Mouse (Mus musculus): ENCODE data around the gene Elof1.
"Not testable (repeated sequence)": the region's sequence is repeated elsewhere in the genome, so short reads cannot be mapped to it uniquely, and the experiment has no call there.

Elof1 gene

DNA sequence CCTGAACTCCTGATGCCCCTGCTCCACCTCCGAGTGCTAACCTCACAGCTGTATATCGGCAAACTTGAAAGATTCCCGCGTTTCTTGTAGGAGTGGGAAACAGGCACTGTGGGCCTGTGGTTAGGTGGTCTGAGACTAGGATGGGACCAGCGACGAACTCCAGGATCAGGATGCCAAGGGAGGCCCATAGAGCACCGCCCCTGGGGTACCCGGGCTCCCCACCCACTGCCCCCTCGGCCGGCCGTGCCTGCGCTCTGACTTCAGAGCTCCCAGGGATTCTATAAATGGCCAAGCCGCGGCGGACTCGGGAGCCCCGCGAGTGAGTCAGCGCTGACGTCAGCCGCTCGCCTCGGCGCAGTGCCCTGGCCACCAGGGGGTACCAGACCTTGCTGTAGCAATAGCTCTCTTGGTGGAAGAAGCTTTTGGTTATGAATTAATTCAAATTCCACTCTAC lies 21.1 kb downstream of the Elof1 start:
- in situ Hi-C loops (cut with MboI, MseI): no loop called here

DNA sequence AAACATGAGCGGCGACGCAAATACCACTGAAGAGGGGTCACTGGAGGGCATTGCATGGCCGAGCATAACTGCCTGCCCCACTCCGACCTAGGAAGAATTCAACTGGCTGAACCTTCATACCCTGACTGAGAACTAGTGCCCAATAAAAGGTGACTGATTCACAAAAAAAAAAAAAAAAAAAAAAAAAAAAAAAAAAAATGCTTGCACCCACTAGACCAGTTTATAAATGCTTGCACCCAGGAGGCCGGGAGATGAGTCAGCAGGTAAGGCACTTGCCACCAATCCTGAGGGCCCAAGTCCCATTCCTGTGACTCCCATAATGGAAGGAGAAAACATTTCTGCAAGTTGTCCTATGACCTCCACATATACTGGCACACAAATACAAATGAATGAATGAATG lies 24.2 kb downstream of the Elof1 start:
- in situ Hi-C loops (cut with MboI, MseI): no loop called here

DNA sequence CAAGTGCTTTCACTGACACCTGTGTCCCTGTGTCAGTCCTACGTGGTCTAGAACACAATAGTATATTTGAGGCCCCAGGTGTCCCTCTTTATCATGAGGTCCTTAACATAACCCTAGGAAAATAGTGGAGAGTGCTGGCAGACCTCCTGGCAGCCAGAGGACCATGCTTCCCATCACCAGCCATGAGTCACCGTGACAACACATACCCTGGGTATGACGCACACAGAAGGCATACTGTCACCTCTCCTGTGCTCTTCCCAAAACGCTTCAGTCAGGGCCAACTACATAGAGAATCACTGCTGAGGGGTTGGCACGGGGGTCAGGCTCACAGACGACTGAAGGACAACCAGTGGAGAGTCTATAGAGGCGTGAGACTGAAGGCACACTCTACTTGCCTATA lies 27.0 kb downstream of the Elof1 start:
- in situ Hi-C loops (cut with MboI, MseI): no loop called here

DNA sequence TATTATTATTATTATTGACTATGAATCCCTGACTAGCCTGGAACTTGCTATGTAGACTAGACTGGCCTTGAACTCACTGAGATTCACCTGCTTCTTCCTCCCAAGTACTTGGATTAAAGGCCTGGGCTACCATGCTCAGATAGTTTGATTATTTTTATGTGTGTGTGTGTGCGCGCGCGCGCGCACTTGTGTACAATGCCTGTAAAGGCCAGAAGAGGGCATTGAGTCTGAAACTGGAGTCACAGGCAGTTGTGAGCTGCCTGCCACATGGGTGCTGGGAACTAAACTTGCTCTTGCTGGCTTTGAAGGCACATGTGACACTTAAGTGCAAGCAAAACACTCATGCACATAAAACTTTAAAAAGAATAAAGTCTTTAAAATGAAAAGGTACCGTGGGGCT lies 27.7 kb downstream of the Elof1 start:
- in situ Hi-C loops (cut with MboI, MseI): no loop called here

DNA sequence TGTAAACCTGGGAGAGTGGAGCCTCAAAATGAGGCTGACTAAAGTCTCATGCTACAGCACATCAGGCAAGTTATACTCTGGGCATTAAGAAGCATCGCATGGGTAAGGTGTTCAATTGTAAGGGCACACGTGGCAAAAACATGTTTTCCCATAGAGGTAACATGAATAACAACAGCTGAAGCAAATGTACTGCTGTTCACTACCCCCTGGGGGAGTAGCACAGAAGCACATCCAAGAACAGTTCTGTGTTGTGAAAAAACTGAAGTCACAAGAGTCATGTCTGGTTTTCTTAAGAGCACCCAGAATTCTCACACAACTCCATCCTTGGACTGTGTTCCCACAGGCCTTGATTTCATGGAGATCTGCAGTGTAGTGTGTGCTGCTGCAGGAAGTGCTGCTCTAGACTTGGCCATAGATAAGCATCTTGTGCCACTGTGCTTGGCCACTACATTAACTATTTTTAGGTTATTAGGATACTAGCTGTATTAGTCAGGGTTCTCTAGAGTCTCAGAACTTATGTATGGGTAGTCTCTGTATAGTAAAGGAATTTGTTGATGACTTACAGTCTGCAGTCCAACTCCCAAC lies 29.8 kb downstream of the Elof1 start:
- in situ Hi-C loops (cut with MboI, MseI): no loop called here

DNA sequence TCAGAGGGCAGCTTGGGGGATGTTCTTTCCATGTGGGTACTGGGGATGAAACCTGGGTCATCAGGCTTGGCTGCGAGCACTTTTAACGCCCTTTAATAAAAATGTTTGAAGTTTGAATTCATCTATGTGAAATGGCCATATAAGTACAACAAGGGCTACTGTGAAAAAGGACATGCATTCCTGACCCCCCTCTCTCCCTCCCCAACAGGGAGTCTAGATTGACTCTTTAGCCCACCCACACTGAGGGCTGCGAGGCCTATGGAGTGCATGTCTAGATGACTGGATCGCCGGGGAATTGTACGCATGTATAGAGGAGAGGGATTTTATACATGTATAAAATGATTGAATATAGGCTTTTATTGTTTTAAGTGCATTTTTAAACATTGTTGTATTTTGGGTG lies 31.0 kb downstream of the Elof1 start:
- in situ Hi-C loops (cut with MboI, MseI): no loop called here

DNA sequence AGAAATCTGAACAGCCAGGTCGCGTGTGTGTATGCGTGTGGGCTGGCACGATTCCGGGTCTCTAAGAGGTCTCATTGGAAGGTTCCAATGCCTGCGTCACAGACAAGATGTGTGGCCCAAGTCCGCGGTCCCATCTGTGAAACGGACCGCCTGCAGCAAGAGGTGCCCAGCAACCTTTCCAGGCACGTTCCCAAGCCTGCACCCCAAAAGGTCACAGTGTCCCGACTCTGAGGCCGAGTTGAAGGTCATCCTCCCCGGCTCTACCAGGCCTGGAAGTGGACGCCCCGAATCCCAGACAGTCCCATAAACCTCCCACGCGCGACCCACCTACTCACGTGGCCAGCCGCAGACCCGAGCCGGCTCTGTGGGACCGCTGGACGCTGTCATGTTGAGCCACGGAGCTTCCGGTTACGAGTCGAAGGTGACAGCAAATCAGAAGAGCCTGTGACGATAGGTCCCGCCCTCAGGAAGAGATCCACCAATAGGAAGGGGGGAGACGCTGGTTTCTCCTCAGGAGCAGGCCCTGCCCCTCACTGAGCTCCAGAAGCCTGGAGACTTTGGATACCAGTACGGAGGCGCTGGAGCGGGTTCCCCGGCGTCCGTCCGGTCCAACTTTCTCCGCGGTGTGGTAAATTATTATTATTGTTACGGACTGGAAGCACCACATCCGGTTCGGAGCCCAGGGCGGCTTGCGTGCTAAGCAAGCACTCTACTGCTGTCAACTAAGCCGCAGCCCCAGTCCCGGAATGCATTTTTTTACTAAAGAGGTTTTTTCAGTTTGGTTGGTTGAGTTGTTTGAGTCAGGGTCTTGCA lies 31.7 kb downstream of the Elof1 start, which contains the start of gene Ecsit:
Gene Ecsit (minus strand): TSS at position 417 of the 813 bp plus-strand sequence.
- in situ Hi-C loops (cut with MboI, MseI): no loop called here

DNA sequence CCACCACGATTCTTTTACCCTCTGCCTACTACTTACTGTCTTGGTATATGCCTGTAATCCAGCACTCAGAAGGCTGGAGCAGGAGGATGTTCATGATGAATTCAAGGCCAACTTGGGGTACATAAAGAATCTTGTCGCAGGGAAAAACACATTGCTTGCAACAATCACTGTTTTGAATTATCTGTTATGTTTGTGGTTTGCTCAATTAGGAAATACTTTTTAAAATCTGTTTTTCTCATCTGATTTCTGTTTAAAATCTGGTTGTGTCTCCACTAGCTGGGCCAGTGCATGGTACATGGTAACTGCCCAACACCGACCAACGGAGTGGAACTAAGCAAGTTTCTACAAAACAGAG lies 32.3 kb downstream of the Elof1 start:
- in situ Hi-C loops (cut with MboI, MseI): no loop called here

DNA sequence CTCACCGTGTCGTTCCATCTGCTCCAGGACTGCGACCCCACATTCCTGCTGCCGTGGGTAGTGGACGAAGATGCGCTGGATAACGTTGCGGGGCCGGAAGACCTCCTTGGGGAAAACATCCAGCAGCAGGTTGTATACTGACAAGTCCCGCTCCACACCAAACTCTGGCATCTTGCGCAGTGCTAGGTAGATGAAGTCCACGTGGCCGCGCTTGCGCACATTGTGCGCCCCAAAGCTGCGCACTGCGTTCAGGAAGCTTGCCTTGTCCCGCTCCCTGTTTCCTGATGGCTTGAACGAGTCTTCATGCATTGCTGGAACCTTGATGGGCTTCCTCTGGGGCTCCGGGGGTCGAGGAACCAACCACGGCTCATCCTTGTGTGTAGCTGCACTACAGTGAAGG lies 40.7 kb downstream of the Elof1 start:
- in situ Hi-C loops (cut with MboI, MseI): no loop called here

DNA sequence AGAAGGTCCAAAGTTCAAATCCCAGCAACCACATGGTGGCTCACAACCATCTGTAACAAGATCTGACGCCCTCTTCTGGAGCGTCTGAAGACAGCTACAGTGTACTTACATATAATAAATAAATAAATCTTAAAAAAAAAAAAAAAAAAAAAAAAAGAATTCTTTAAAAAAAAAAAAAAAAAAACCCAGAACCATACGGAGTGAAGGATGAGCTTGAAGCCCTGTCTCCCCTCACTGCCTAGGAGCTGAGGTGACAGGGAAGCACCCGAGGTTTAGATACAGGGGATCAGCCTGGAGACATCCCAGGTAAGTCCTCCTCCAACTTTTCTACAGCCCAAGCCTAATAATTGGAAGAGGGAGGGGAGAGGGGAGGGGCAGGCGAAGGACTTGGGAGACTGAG lies 41.2 kb downstream of the Elof1 start:
- in situ Hi-C loops (cut with MboI, MseI): not testable (repeated sequence)

DNA sequence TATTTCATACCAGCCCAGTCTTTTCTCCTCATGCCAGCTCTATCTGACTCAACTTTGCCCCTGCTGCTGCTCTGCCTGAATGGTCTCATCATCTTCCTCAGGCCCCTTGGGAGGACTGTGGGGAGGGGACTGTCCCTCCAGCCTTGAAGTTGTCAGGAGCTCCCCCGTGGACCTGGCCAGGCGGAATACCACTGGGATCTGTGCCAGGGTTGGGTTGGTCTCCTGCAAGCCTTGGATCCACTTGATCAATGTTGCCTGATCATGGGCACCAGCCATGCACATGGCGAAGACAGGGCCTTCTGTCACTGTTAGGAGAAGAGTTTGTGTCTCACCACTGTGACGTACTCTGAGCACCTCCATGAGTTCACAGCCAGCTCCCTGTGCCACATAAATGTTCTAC lies 44.7 kb downstream of the Elof1 start:
- in situ Hi-C loops (cut with MboI, MseI): no loop called here

DNA sequence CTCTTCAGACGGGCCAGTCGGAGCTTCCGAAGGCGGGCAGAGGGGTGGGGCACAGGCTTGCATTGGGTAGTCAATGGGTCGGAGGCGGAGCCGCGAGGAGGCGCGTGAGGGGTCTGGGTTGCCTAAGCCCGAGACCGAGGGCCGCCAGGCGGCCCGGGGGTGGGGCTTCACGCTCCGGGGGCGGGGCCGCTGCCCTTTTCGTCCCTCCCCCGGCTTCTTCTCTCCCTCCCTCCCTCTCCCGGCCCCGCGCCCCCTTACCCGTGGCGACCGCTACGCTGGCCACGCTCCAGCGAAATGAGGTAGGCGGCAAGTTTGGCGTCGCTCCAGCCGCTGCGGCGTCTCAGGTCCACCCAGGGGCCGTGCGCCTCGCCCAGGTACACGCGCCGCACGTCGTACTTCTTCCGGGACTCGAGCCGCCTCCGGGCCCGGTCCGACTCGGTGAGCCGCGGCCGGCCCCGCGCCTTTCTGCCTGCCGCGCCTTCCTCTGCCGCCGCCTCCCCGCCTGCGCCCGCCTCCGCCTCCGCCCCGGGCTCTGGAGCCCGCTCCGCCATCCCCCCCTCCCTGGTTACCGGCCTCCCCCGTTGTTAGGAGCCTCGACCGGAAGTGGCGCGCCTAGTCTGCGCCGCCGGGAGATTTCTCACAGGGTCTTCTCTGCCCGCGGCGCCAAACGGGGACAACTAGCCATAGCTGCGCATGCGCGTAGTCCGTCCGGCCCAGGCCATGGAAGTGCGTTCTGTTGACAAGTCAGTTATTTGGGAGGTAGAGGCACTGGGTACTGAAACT lies 46.0 kb downstream of the Elof1 start, which contains the start of the genes Gm49318 and Zfp653:
Gene Gm49318 (minus strand): TSS at position 469 of the 783 bp plus-strand sequence.
Gene Zfp653 (minus strand): TSS at position 586 of the 783 bp plus-strand sequence.
- in situ Hi-C loops (cut with MboI, MseI): no loop called here

DNA sequence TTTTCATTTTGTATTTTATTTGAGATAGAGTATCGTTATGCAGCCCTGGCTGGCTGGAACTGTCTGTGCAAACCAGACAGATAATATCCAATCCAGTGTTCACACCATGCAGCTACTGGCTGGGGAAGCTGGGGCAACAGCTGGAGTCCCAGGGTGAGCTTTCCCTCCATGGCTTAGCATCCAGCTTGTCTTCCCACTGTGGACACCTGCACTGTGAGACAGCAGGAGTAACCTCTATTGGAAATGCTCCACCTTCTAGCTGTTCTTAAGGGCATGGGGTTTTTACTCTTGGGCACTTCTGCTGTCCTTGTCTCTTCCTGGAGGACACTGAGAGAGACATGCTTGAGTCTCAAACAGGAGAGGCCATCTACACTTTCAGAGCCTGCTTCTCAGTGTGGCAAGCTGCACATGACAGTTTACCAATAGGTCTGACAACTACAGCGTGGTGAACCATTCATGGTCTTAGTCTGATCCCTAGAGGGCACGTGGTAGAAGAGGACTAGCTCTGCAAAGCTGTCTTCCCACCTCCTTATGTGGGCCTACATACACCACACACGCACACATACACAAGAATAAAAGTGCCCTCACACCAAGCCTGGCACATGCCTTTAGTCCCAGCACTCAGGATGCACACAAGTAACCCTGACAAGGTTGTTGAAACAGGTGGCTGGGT lies 47.0 kb downstream of the Elof1 start:
- in situ Hi-C loops (cut with MboI, MseI): loop anchor here (5.0 kb wide), 1 partner anchor 52 kb away; no protein-coding TSS in a partner anchor

DNA sequence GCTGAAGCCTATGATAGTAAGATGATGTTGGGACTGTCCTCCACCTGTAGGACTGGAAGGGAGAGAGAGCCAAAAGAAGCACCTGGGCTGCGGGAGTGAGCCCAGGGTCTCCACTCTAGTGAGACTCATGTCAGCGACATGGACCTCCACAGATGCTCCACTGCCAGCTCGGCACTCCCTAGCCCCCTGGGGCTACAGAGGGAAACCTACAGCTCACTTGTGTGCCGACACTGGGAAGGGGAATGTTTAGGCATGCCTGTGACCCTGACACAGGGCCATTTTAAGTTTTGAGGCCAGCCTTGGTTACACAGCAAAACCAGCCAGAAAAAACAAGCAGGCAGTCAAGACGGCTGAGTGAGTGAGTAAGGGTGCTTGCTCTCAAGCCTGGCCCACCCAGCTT lies 49.8 kb downstream of the Elof1 start:
- in situ Hi-C loops (cut with MboI, MseI): loop anchor here (5.0 kb wide), 1 partner anchor 55 kb away; no protein-coding TSS in a partner anchor

DNA sequence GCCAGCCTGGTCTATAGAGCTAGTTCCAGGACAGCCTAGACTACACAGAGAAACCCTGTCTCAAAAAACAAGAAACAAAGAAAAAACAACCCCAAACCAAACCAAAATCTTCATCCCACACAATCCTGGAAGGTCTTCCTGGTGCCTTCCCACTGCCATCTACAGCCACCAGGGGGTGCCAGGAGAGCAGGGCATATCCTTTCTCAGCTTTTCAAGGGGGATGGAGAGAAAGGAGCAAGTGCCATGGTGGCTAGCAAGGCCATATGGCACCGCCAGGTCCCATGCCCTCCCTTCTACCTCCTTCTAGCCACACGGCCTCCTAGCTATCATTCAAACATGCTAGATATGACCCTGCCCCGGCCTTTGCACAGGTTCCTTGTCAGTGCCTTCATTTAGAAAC lies 50.5 kb downstream of the Elof1 start:
- in situ Hi-C loops (cut with MboI, MseI): loop anchor here (5.0 kb wide), 1 partner anchor 56 kb away; no protein-coding TSS in a partner anchor

DNA sequence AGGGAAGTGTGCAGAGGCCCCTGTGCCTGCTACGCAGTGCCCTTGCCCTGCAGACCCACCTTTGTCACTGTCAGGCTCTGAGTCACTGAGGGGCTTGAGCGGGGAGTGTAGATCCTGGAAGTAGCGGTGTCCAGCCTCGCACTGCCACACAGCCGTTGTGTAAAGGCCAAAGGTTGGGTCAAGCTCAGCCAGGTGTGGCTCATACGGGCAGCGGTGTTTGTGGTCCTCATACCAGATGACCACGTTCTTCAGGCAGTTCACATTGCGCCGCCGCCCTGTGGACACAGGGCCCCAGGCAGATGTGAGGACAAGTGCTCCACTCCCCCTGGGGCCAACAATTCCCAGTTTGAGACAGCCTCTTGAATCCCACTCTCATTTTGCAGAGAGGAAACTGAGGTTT lies 51.3 kb downstream of the Elof1 start:
- in situ Hi-C loops (cut with MboI, MseI): loop anchor here (5.0 kb wide), 1 partner anchor 57 kb away; no protein-coding TSS in a partner anchor

DNA sequence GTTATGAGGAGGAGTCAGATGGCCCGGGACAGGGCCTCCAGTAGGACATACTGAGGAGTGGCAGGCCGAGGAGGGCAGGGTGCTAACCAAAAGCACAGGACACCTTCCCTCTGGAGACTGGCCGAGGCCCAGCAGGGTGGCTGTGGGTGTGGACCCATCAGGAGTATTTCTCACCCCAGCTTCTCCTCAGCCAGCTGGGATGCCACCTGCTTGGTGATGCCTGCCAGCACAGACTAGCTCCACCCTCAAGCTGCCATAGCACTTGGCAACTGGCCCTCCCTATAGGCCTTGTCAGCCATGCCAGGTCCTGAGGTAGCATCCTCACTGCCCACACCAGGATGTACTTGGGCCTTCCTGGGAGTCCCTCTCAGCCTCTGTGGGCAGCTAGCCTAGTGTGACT lies 52.6 kb downstream of the Elof1 start:
- in situ Hi-C loops (cut with MboI, MseI): loop anchor here (5.0 kb wide), 1 partner anchor 78 kb away; no protein-coding TSS in a partner anchor
